Mouse (Mus musculus): Measurements from ENCODE around the gene Mrgprf. TPM values are rescaled to one million over a fixed set of nuclear protein-coding genes. Genes with fewer than 3 reads are reported as not detected.

The Mrgprf gene
- polyA plus RNA-seq (2012; ENCODE audit: low replicate concordance), result 0.10 TPM in 1 of 2 replicates, not detected in the other

GRCm38 (mm10) chr7:145300321-145301007, at the start of gene Mrgprf:
Gene Mrgprf (plus strand): TSS chr7:145300828.

DNA sequence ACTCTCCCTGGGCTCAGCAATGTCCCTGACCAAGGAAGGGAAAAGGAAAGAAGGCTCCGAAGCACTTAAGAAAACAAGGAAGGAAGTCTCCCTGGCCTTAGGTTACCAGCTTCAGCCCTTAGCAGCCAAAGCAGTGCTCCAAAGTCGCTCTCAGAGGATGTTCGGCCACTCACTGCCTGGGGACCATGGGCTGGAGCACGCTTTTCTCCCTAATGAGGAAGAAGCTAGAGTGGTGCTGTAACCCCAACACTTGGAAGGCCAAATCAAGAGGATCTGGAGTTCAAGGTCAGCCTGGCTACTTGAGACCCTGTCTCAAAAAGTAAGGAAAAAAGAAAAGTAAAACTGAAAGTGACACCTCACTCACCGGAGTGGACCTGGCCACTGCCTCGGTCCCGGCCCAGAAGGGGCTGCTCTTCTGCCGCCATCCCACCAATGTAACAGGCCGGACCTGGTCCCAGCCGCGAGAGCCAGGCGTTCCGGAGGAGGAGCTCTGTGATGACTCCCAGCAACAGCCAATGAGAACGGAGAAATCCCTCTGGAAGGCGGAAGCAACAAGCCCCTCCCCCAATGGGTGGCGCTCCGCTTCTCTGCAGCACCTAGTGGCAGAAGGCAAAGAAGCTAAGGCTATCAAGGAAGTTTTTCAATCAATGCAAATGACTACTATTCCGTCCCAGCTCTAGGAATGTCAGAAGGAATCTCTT, 17.0 kb upstream of the Mrgprf start, which contains the start of gene Tpcn2:
Tpcn2 (minus strand) TSS at position 525 of the 701 bp plus-strand sequence.

DNA sequence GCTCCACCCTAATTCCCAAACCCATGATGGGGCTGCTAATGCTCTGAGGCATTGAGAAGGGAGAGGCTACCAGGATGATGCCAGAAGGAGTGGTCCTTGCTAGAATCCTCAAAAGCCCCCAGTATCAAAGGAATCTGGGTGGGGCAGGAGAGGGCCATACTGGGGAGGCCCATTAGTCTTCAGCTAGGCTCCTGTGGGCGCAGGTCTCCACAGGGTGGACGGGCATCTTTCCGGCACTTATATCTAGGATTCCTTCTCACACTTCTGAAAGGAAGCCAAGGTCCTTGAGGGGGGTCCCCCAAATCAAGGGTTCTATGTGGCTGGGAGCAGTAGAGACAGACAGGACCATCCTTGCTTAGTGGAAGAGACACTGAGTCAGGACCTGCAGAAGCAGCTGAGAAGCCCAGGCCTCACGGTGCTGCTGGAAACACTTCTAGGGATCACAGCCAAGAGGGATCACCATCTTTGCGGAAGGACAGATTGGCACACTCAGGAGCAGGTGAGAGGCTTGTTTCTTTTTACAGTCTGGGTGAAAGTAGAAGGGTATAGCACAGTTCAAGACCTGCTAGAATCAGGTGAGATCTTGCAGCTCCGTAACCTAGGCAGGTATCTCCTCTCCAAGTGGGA, 14.3 kb downstream of the Mrgprf start, which contains the start of gene Mrgprd:
Mrgprd (plus strand) TSS at position 51 of the 627 bp plus-strand sequence.

Other genes starting within 250 kb of the Mrgprf start
- 0.34 and 0.63 TPM in 2 replicates for gene 1810010D01Rik, start 92.7 kb upstream of the Mrgprf start, polyA plus RNA-seq (2012; ENCODE audit: low replicate concordance)
- 3.0 and 4.4 TPM in 2 replicates for gene Tpcn2, start 16.8 kb upstream of the Mrgprf start, polyA plus RNA-seq (2012; ENCODE audit: low replicate concordance)
- not detected in 2 replicates for gene Mrgprd, start 14.0 kb downstream of the Mrgprf start, polyA plus RNA-seq (2012; ENCODE audit: low replicate concordance)

All from leukemia stem cell, adult 10-12 weeks (primary cell).